Mouse (Mus musculus): ENCODE data around the gene Tnks1bp1.

GRCm38 (mm10) chr2:85002575-85002974, 45.2 kb upstream of the Tnks1bp1 start:
- TF ChIP-seq CTCF (IDR thresholded peaks at IDR 0.05; ENCODE audit: borderline replicate concordance, insufficient read depth, low read length), result no peak
- TF ChIP-seq POLR2A (IDR thresholded peaks at IDR 0.05; ENCODE audit: low read depth, low read length), result no peak
